Mouse (Mus musculus): ENCODE results near the gene Use1.

The Use1 gene

GRCm38 (mm10) chr8:71379008-71379407 lies 12.4 kb downstream of the Use1 start:
- DNase-seq, result peak in 1 of 2 experiments; percentile 35

DNA sequence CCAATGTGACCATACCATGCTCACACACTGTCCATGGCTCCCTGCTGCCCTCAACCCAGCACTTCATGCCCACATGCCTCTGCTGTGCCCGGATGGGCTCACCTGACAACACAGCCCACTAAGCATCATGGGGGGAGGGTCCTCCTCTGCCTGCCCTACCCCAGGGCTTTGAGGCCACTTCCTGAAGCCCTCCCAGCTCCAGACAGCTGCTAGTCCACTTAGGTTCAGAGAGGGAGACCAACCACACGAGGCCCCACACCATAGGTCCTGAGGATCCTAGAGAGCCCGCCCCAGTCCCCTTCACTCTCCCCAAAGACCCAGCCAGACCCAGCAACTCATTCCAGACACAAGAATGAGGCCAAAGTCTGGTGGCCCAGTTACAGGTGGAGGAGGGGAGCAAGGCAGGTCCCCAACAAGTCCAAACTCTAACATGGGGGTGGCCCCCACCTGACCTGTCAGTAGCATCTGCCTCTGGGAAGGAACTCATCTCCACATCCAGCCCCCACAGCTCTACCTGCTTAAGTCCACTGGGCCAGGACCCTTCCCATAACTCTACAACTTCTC lies 12.9 kb downstream of the Use1 start:
- DNase-seq, result peak; percentile 42 to 64

GRCm38 (mm10) chr8:71380178-71381171 lies 13.8 kb downstream of the Use1 start:
- DNase-seq, result peak; percentile 59 to 70

DNA sequence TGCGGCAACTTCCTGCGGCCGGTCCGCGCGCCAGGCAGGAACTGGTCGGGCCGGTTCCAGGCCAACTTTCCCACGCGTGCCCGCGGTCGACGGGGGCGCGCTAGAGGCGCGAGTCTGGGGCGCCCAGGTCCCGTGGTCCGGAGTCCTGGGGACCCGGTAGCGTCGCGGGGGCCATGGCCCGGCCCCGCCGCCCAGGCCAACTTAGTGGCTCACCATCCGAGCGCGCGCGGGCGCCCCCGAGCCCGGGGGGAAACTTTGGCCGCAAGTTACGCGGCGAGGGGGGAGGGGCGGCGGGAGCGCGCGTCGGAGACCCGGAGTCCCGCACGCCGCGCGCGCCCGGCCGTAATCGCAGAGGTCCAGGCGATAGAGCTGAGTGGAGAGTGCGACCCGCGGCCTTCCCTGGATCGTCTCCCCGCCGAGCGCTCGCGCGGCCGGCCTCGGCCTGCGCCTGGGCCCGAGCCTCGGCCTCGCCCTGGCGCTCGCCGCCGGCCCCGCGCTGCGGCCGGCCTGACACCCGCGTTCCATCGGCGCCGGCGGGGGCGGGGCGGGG lies 14.8 kb downstream of the Use1 start, which contains the start of gene Nr2f6:
Gene Nr2f6, minus strand, starts transcription at position 540 of the 550 bp plus-strand sequence.
- DNase-seq, result peak; percentile 84 to 91

DNA sequence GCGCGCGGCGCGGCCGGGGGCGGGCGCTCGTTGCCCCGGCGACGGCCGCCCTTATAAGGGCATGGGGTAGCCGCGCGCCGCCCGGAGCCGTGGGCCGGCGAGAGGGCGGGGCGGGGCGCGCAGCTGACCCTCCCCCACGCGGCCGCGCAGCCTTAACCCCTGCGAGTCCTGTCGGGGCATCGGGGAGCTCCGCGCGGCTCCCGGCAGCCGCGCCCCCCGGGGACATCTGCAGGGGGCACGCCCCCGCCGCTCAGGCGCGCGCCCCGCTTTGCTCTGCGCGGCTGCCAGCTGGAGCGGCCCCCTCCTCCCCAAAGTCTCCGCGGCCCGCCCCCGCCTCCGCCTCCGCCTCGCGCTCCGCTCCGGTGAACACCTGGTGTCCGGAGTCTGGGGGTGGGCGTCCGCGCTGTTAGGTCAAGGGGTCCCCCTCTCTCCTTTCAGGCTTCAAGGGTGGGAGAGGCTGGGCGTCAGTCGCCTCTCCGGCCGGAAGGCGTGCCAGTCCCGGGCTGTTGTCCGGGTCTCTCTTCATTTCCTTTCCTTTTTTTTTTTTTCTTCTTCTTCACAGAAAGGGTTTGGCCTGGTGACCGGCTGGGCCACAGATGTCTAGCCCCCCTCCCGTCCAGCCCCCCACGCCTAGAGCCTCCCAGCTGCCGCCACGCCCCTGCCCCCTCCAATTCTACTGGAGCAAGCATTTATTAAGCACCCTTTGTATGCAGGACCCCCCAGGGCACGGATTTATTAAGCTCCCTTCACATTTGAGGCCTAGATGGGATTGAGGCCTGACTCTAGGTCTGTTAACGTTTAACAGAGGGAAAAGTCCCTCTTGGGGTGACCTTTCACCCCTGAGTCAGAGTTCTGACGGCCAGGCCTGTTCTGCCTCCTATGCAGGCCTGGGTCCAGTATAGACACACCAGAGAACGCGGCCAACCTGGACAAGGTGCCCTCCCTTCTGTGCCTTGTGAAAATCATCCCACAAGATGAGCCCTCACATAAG lies 15.6 kb downstream of the Use1 start:
- peak; percentile 92 to 95 for DNase-seq

- peak in 1 of 2 experiments; percentile 38 for DNase-seq
Measured at GRCm38 (mm10) chr8:71383396-71383795, 16.7 kb downstream of the Use1 start.

- peak in 1 of 2 experiments; percentile 47 for DNase-seq
Measured at GRCm38 (mm10) chr8:71383860-71384259, 17.2 kb downstream of the Use1 start.

- DNase-seq, result peak in 1 of 2 experiments; percentile 31
Measured at GRCm38 (mm10) chr8:71385212-71385835, 18.7 kb downstream of the Use1 start.

DNA sequence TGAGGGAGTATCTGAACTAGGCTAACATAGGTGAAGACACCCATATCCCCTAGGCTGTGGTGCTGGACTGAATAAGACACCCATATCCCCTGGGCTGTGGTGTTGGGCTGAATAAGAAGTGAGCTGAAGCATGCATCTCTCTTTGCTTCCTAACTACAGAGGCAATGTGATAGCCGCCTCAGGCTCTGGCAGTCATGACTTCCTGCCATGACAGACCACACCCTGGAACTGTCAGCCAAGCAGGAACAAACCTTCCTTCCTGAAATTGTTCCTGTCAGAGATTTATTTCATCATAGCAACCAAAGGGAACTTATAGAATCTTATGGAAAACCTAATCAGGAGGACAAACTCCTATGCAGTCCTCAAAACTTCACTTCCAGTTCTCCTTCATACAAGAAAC lies 21.6 kb downstream of the Use1 start:
- peak in 1 of 2 experiments; percentile 10 for DNase-seq

GRCm38 (mm10) chr8:71391696-71392095 lies 25.0 kb downstream of the Use1 start:
- DNase-seq, result no peak

GRCm38 (mm10) chr8:71392391-71392790 lies 25.7 kb downstream of the Use1 start:
- no peak for DNase-seq

- peak; percentile 77 to 84 for DNase-seq
Measured at GRCm38 (mm10) chr8:71392871-71393270, 26.2 kb downstream of the Use1 start.

- DNase-seq, result peak in 1 of 2 experiments; percentile 10
Measured at GRCm38 (mm10) chr8:71394481-71394880, 27.8 kb downstream of the Use1 start.

GRCm38 (mm10) chr8:71395071-71395470 lies 28.4 kb downstream of the Use1 start:
- DNase-seq, result peak; percentile 3

GRCm38 (mm10) chr8:71395629-71396028 lies 29.0 kb downstream of the Use1 start, which contains the start of gene Ushbp1:
Gene Ushbp1, minus strand, starts transcription at chr8:71395802.
- peak; percentile 36 to 51 for DNase-seq

- DNase-seq, result peak; percentile 92 to 96
Measured at GRCm38 (mm10) chr8:71396639-71397305, 30.1 kb downstream of the Use1 start, which contains the start of gene Babam1. Gene Babam1, plus strand, starts transcription at chr8:71396861.

DNA sequence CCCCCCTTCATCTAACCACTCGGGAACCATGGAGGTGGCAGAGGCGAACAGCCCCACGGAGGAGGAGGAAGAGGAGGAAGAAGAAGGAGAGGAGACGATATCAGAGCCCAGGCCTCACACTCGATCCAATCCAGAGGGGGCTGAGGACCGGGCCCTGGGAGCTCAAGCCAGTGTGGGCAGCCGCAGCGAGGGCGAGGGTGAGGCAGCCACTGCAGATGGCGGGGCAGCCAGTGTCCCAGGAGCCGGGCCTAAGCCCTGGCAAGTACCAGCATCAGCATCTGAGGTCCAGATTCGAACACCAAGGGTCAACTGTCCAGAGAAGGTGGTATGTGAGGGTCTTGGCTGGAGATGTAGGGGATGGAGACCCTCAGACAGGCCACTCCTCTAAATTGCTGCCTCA lies 31.1 kb downstream of the Use1 start:
- peak in 1 of 2 experiments; percentile 4 for DNase-seq

- DNase-seq, result peak in 1 of 2 experiments; percentile 1
Measured at GRCm38 (mm10) chr8:71400826-71401225, 34.2 kb downstream of the Use1 start.

DNA sequence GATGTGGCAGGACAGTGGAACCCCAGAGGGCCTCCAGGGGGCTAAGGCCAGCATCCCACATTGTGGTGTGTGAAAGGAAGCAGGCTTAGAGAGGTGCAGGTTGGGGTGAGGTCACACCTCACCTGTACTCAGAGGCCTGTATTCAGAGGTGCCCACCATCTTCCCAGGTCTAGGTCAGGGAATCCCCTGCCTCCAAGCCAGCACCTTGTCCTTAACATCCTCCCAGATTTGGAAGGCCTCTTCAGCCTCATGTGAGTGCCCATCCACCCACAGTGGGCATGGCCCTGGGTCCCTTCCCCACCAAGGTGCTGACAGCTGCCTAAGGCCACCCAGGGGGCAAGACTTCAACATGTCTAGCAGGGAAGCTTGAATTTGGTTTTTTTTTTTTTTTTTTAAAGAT lies 34.8 kb downstream of the Use1 start:
- DNase-seq, result peak in 1 of 2 experiments; percentile 1

DNA sequence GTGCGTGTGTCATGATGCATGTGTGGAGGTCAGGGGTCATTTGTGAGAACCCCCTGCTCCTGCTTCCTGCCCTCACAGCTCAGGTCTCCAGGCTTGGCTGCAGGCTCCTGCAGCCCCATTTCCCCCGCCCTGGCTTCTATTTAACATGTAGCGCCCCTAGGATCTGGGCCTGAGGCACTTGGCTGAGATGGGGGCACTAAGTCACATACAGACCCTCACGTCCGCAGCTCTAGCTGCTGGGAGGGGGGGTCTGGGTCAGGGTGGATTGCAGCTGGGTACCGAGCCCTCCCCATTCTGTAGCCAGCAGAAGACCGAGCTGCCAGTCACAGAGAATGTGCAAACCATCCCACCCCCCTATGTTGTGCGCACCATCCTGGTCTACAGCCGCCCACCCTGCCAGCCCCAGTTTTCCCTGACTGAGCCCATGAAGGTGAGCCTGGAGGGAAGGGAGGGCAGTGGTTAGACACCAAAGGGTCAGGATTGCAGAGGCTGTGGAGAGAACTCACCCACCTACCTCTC lies 35.9 kb downstream of the Use1 start:
- DNase-seq, result peak in 1 of 2 experiments; percentile 1
